Mouse (Mus musculus) olfactory bulb, adult 2 months (tissue): ENCODE results near the gene Serinc3.

Experiments used
- CTCF ChIP-seq: fragments of 200-500 bp; IDR thresholded peaks from 2 replicates; pipeline ENCODE4 v1.5.1; 2012; ENCODE audit warnings: low read depth, mild to moderate bottlenecking, low read length, moderate library complexity; ENCODE audit not compliant: insufficient read depth
- POLR2A ChIP-seq: fragments of 200-500 bp; IDR thresholded peaks from 2 replicates; pipeline ENCODE4 v1.6.1; 2012; ENCODE audit warnings: mild to moderate bottlenecking, low read depth, low read length, moderate library complexity; ENCODE audit not compliant: insufficient read depth

GRCm38 (mm10) chr2:163575248-163575647 lies 69.7 kb downstream of the Serinc3 start:
- TF ChIP-seq POLR2A (no peak), CTCF (no peak)
